Mouse (Mus musculus): Measurements from ENCODE around the gene Prpf8.

Gene Prpf8

DNA sequence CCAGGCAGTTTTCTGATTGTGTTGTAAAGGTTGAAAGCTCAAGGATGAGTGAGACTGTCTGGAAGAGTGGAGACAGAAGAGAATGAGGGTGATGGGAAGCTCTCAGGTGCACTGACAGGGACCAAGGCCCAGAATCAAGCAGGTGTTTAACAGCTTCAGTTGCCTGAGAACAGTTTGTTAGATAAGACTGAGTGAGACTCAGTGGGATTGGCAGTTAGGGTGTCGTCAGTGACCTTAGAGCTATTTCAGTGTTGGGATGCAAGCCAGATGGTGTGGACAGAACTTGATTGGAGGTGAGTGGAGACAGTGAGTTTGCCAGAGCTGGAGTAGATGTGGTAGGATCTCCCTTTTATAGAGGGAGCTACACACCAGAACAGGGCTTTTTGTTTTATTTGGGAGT, 11.5 kb downstream of the Prpf8 start:
- no peak for DNase-seq (ENCODE audit: low read depth, low spot score)

DNA sequence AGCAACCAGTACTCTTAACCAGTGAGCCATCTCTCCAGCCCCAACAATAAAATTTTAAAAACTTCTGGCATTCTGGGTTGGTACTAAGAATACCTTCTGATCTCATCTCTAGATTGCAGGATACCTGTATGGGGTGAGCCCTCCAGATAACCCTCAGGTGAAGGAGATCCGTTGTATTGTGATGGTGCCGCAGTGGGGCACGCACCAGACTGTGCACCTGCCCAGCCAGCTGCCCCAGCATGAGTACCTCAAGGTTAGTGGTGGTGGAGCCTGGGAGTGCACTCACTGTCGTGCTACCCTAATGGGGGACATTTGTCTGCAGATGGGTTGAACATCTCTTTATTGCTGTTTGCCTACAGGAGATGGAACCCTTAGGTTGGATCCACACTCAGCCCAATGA, 21.5 kb downstream of the Prpf8 start:
- no peak for DNase-seq (ENCODE audit: low read depth, low spot score)

DNA sequence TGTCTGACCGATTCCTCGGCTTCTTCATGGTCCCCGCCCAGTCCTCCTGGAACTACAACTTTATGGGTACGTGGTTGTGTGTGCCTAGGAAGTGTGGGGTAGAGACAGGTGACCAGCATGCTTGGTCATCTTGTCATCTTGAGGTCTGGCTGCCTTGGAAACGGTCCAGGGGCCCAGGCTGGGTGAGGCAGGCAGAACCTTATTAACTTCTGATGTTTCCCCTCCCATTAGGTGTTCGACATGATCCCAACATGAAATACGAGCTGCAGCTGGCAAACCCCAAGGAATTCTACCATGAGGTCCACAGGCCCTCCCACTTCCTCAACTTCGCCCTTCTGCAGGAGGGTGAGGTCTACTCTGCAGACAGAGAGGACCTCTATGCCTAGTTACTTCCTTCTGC, 22.3 kb downstream of the Prpf8 start:
- no peak for DNase-seq (ENCODE audit: low read depth, low spot score)

DNA sequence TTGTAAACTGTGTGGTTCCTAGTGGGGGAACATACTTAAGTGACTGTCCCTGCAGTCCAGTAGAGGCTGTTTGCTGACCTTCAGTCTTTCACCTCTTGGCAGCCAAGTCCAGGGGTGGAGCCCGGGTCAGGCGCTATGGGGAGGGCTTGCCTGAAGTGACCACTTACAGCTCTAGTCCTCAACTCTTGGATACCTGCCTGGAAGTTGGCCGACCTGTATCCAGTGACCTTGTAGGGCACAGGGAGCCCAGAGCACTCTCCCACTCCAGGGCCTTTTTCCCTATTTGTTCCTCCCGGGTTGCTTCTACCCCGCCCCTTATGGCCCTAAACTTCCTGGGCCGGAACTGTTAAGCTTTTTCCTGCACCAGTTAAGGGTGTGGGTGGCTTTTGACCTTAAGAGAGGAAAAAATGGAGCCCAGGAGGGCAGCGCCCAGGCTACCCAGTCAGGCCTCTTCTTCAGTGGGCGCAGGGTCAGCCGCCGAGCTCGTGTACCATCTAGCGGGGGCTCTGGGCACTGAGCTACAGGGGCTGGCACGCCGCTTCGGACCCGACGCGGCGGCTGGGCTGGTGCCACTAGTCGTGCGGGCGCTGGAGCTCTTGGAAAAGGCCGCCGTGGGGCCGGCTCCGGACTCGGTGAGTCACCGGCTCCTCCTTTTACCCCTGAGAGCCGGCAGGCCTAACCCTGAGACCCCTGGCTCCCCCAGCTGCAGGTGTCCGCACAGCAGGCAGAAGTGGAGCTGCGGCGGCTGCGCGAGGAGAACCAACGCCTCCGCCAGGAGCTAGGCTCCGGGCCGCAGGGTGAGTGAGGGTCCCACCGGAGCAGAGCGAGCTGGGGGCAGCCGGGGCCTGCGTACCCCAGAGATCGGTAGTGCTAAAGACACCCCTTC, 23.4 kb downstream of the Prpf8 start, which contains the start of gene Rilp:
Gene Rilp (plus strand): TSS at position 354 of the 886 bp plus-strand sequence.
- peak; percentile 31 for DNase-seq (ENCODE audit: low read depth, low spot score)

DNA sequence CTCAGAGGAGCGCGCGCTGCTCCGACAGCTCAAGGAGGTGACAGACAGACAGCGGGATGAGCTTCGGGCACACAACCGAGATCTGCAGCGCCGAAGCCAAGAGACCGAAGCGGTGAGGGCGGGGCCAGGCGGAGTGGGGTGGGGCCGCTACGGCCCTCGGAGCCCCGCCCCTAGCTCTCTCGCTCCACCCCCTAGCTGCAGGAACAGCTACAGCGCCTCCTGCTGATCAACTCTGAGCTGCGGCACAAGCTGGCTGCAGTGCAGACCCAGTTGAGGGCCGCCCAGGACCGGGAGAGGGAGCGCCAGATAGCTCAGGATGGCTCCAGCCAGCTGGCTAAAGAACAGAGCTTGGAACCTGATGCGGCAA, 24.0 kb downstream of the Prpf8 start:
- DNase-seq (ENCODE audit: low read depth, low spot score), result peak; percentile 87

DNA sequence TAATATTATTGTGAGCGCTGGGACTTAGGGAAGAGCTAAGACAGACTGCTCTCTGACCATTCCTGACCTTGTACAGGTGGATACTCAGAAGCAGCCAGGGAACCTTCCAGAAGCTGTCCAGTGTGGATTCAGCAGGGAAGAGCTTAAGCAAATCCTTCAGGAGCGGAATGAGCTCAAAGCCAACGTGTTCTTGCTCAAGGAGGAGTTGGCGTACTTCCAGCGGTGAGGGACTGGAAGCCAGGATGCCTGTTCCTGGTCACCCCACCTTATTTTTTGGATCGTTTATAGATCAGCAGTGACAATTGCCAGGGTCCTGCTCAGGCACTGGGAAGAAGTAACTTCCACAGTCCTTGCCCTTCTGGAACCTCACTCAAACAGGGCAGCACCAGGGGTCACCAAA, 24.6 kb downstream of the Prpf8 start:
- DNase-seq (ENCODE audit: low read depth, low spot score), result no peak

DNA sequence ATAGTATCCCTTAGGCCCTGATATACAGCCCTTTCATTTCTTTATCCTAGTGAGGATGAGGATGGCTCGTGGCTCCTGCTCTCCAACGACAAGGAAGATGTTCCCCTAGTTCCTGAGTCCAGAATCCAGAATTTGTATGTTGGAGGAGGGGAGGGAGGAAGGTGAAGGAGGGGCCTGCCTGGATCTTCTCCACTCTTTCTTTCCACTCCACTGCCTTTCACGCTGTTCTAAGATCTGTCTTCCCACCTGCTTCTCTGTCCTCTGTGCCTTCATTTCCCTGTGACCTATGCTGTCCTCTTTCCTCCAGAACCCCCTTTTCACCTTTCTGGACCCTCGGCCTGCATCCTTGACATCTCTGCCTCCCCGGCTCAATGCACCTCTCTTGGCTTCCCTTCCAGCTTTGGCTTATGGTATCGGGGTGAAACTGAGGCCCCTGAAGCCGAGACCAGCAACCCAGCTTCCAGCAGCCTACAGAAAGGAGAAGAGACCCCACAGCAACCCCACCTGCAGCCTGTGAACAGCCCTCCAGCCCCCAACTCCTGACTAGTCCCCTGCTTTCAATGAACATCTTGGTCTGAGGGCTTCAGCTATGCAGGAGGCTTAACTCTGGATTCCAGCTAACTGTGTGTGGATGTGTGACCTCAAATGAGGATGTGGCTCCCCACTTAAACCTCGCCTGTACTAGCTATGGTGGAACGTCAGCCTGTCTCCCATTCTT, 25.8 kb downstream of the Prpf8 start:
- no peak for DNase-seq (ENCODE audit: low read depth, low spot score)

DNA sequence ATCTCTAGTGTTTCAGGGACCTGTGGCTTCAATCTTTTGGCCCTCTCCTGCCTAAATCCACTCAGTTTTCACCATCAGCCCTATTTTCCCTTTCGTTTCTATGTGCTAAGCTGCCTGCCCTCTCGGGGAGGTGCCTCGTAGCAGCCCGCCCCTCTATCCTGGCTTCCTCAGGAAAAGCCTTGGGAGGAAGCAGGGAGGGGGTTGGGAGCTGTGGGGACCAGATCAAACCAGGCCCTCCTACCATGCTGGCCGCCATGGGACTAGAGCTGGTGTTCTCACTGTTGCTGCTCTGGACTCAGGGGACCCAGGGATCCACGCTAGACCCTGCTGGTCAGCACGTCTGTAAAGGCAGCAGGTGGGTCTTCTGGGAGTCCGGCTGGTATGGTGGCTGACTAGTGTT, 26.7 kb downstream of the Prpf8 start, which contains the start of gene Scarf1:
Gene Scarf1 (plus strand): TSS at position 205 of the 400 bp plus-strand sequence.
- no peak for DNase-seq (ENCODE audit: low read depth, low spot score)

DNA sequence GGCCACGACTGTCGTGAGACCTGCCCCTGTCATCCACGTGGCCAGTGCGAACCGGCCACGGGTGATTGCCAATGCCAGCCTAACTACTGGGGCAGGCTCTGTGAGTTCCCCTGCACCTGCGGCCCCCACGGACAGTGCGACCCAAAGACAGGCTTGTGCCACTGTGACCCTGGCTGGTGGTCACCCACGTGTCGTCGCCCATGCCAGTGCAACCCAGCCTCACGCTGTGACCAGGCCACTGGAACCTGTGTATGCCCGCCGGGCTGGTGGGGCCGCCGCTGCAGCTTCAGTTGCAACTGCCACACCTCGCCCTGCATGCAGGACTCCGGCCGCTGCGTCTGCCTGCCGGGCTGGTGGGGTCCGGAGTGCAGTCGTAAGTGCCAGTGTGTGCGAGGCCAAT, 28.6 kb downstream of the Prpf8 start:
- no peak for DNase-seq (ENCODE audit: low read depth, low spot score)

DNA sequence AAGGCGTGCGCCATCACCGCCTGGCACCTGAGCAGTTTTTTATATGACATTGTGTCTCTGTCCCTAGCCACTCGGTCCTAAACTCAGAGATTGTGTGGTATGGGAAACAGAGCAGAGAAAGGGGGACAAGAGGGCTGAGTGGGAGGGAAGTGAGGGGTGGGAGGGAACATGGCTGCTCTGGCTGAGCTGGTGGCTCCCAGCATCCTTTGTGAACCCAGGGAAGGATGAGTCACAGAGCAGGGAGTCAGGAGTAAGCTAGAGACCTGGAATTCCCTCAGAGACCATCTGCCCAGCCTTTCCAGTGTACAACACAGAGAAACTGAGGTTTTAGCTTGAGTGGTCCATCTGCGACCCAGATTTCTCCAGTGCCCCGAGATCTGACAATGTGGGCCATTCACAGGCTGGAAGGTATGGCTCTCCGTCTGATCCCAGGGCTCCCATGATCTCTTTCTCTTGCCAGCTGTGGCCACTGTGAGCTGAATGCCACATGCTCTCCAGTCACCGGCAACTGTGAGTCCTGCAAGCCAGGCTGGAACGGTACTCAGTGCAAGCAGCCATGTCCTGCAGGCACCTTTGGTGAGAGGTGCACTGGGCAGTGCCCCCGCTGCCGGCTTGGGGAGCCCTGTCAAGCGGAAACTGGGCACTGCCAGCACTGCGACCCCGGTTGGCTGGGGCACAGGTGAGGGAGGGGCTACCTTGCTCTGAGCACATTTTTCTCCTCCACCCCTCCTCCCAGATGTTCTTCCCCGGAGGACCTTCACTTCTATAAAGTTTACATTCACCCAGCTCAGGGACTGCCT, 33.4 kb downstream of the Prpf8 start:
- DNase-seq (ENCODE audit: low read depth, low spot score), result no peak

DNA sequence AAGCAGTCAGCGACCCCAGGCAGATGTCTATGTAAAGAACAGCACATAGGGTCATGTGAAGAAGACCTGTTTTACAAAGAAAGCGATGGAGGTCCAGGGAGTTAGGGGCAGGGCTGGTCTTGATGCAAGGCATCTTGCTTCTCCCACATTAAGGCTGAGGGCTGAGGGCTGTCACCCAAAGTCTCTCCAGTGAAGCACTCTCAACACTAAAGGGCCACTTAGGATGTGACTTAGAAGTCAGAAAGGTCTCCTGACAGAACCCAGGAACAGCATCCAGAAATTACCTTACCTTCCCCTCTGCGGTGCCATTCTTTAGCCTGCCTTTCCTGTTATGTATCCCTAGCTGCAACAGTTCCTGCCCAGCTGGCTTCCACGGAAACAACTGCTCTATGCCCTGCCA, 35.0 kb downstream of the Prpf8 start:
- DNase-seq (ENCODE audit: low read depth, low spot score), result no peak

DNA sequence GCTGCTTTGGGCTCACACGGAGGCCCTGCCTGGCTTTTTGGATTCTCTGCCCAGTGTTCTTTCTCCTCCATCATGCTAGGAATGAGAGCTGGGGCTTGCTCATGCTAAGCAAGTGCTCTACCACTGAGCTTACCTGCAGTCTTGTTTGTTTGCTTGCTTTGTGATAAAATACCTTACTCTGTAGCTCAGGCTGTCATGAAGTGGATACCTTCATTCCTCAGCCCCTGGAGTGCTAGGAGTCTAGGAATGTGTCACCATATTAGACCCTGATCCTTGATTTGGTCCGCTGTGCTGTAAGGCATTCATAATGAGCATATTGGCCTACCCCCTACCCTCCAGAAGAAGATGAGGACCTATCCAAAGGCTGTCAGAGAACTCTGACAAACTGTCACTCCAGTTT, 36.2 kb downstream of the Prpf8 start:
- DNase-seq (ENCODE audit: low read depth, low spot score), result no peak

DNA sequence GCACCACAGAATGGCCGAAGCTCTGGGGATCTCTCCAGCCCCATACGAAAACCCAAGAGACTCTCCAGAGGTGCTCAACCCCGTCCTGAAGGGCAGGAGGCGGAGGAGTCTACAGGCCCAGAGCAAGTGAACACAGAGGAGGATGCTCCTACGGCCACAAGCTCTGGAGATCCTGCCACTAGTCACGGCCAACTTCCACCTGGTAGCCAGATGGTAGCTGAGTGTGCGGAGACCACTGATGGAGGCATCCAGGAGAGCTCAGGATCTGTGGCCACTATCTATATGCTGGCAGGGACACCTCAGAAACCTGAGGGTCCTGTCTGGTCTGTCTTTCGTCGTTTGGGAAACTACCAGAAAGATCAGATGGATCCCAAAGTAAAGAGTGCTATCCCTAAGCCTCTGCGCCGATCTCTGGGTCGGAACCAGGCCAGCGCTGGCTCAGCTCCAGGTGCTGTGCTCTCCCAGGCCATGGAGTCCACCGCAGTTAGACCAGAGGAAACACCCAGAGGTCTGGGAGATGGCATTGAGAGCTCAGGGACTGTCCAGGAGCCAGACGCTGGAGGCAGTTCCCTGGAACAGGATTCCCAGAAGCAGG, 39.0 kb downstream of the Prpf8 start:
- DNase-seq (ENCODE audit: low read depth, low spot score), result no peak

DNA sequence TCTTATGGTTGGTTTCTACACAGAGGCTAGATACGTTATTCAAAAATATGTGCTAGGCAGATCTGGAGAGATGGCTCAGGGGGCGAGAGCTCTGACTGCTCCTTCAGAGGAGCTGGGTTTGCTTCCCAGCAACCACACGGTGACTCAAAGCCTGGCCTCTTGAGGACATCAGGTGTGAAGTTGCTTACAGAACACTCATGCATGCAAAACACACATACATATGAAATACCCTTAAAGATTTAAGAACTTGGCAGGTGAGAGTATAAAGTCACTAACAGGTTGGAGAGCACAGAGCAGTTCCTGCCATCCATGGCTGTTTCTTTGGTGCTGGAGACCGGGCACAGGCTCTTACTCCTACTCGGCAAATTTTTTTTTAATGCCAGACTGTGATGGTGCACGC, 40.3 kb downstream of the Prpf8 start:
- DNase-seq (ENCODE audit: low read depth, low spot score), result no peak

DNA sequence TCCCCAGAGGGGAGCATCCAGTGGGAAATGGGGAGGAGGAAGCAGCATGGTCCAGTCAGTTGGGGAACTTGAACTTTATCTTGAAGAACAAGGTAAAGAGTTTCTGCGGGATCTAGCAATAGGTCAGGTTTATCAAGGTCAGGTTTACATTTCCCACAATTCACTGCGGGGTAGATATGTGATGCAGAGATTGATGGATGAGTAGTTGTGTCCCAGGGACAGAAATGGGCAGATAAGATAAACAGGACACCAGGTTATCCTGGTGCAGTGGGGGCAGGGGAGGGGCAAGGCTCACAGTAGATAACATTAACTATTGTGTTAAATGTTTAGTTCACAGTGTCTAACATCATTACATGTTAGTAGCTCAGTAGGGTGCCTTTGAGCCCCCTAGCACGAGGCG, 43.2 kb downstream of the Prpf8 start:
- DNase-seq (ENCODE audit: low read depth, low spot score), result no peak

DNA sequence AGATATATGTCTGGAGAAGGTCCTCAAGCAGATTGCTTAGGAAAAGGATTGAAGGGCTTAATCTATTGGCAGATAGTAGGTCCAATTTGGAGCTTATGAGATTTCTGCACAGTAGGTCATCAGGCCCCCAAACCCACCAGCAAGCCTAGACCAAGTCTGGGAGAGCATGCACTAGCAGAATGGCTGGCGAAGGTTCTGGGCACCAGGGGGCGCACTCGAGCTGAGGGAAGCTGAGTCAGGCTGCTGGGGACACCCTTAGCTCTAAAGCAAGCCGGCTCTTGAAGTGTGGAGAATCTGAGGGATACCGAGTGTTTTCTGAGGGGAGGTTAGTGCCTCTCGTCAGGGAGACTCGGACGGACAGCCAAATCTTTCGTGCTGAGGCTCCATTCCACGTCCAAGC, 43.7 kb downstream of the Prpf8 start:
- peak; percentile 77 for DNase-seq (ENCODE audit: low read depth, low spot score)

DNA sequence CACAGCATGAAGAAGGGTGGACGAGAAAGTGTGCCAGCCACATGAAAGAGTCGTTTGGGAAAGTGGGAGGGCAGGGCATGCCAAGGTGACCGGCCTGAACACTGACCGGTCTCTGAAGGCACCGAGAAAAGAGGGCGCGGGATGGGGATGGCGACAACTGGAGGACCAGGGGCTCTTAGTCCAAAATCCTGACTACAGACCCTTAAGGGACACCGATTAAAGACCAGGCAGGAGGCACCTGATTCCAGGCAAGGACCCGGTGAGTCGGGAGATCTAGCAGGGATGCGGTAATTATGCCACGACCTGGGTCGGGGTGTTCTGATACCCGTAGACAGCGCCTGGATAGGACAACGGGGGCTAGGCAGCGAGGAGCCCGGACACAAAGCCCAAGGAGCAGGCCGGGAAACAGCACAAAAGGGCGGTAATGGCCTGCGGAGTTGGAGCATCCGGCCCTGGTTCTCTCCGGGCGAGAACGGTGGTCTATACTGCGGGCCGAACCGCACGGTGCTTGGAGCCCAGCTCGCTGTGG, 44.3 kb downstream of the Prpf8 start:
- DNase-seq (ENCODE audit: low read depth, low spot score), result peak; percentile 21

DNA sequence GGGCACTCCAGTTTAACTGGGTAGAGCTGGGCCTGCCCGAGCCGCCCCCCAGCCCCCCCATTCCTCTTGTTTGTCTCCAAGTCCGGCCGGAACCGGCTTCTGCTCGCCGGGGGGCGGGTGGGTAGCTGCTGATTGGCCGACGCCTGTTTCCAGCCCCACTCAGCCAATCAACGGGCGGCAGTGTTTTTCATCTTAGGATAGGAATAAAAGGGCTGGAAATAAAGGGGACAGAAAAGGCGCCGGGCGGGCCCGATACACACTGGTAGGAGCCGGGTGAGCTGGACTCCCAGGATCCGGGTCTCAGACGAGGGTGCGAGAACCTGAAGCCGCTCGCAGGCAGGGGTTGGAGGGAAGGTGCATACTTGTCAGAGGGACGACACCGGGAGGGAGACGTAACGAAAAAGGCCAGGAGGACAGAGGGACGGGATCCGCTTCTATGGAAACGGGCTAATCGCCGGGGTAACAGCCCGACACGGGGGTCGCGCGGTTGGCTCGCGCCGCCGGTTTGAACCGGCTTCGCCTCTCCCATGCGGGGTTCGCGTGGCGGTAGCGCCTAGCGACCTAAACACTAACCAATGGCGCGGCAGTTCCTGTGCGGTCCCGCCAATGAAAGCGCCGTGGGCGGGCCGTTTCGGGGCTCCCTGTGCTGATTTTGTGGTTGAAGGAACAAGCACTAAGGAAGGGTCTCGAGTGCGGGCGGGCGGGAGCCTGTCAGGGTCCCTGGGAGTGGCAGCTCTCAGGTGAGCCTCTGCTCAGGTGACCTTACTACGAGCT, 45.0 kb downstream of the Prpf8 start, which contains the start of gene Slc43a2:
Gene Slc43a2 (plus strand): TSS at position 226 of the 774 bp plus-strand sequence.
- DNase-seq (ENCODE audit: low read depth, low spot score), result peak; percentile 83

DNA sequence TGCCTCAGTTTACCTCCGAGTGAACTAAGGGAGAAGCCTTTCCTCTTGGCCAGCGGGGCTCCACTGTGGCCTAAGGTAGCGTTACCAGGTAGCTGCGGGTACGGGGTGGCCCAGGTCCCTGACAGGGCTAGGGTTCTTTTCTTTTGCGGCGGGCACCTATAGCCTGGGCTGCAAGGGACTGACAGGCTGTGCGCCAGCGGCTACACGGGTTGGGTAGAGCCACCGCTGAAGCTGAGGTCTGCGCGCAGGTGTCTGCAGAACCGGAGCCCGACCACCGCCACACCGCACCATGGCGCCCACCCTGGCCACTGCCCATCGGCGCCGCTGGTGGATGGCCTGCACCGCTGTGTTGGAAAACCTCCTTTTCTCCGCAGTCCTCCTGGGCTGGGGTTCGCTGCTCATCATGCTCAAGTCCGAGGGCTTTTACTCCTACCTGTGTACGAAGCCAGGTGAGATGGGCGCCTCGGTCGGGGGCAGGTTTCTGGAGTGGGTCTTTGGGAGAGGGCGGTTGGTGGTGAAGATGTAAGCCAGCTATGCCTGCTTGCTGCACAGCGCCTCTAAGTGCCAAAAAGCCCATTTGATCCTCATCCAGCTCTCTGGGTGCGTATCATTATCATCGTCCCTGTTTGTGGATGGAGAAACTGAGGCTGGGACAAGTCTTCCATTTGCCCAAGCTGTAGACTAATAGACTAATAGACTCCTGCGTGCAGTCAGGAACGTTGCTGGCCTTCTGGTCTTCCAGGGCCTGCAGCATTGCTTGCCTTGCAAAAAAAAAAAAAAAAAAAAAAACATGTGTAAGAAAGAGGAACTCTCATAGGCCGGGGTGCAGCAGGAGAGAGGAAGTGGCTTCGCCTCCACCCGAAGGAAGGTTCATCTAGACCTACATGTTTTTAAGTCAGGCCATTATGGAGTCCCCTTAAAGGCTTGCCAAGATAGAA, 46.0 kb downstream of the Prpf8 start:
- DNase-seq (ENCODE audit: low read depth, low spot score), result no peak
